Mouse (Mus musculus) left cerebral cortex, postnatal 4 days (tissue): ENCODE results near the gene Astl. TPM values are rescaled to one million over a fixed set of nuclear protein-coding genes. Genes with fewer than 3 reads are reported as not detected.

Source experiments
- DNase-seq: peaks from one replicate; pipeline ENCODE4 v3.0.0-alpha.2; 2022
- intact Hi-C: fragments of 180-260 bp; cut with DNase I; formaldehyde crosslinking; loops from one replicate; pipeline ENCODE4 v1.15.1; 2025
- total RNA-seq, 2 experiments: library from RNA; stranded (reverse); gene quantifications; 2 replicates each; pipeline ENCODE4 v1.2.3; 2021

Astl gene
- total RNA-seq, 2 experiments from 2014 or later = not detected

GRCm38 (mm10) chr2:127323667-127324066 lies 14.8 kb upstream of the Astl start:
- intact Hi-C loops = no loop called here
- DNase-seq = no peak

GRCm38 (mm10) chr2:127324456-127324855 lies 14.0 kb upstream of the Astl start:
- intact Hi-C loops = no loop called here

GRCm38 (mm10) chr2:127328090-127328851 lies 10.2 kb upstream of the Astl start:
- DNase-seq = no peak
- intact Hi-C loops = no loop called here

More at GRCm38 (mm10) chr2:127324456-127324855, 14.0 kb upstream of the Astl start:
- DNase-seq = no peak

- intact Hi-C loops = no loop called here
- no peak for DNase-seq
Observed at GRCm38 (mm10) chr2:127332807-127333570, 5.5 kb upstream of the Astl start.

GRCm38 (mm10) chr2:127333945-127334603 lies 4.4 kb upstream of the Astl start:
- no peak for DNase-seq
- intact Hi-C loops = no loop called here

GRCm38 (mm10) chr2:127335078-127335541 lies 3.3 kb upstream of the Astl start:
- no peak for DNase-seq
- intact Hi-C loops = no loop called here

- peak; percentile 40 for DNase-seq
- intact Hi-C loops = no loop called here
Observed at GRCm38 (mm10) chr2:127335767-127336496, 2.5 kb upstream of the Astl start, which contains the start of gene Dusp2. Gene Dusp2, plus strand, starts transcription at chr2:127336159.

GRCm38 (mm10) chr2:127336497-127336832 lies 2.0 kb upstream of the Astl start:
- intact Hi-C loops = no loop called here
- no peak for DNase-seq

GRCm38 (mm10) chr2:127336885-127337284 lies 1.6 kb upstream of the Astl start:
- no peak for DNase-seq
- intact Hi-C loops = no loop called here

GRCm38 (mm10) chr2:127337531-127337930 lies 908 bp upstream of the Astl start:
- intact Hi-C loops = no loop called here
- peak; percentile 51 for DNase-seq

- no peak for DNase-seq
- intact Hi-C loops = no loop called here
Observed at GRCm38 (mm10) chr2:127338012-127338411, 427 bp upstream of the Astl start.

- intact Hi-C loops = no loop called here
- DNase-seq = no peak
Observed at GRCm38 (mm10) chr2:127338833-127339232, 394 bp downstream of the Astl start.

GRCm38 (mm10) chr2:127339262-127339661 lies 823 bp downstream of the Astl start:
- DNase-seq = no peak
- intact Hi-C loops = no loop called here

- intact Hi-C loops = no loop called here
- DNase-seq = peak; percentile 67
Observed at GRCm38 (mm10) chr2:127341159-127341558, 2.7 kb downstream of the Astl start.

- no peak for DNase-seq
- intact Hi-C loops = no loop called here
Observed at GRCm38 (mm10) chr2:127346334-127346733, 7.9 kb downstream of the Astl start.

GRCm38 (mm10) chr2:127347147-127347985 lies 8.9 kb downstream of the Astl start:
- DNase-seq = no peak
- intact Hi-C loops = no loop called here

- DNase-seq = no peak
- intact Hi-C loops = no loop called here
Observed at GRCm38 (mm10) chr2:127353881-127354280, 15.4 kb downstream of the Astl start.

- peak; percentile 91 for DNase-seq
- intact Hi-C loops = loop anchor here (2.0 to 5.0 kb wide), 2 partner anchors 68 to 195 kb away; no protein-coding TSS in a partner anchor
Observed at GRCm38 (mm10) chr2:127362459-127363281, 24.2 kb downstream of the Astl start, which contains the start of gene Adra2b. Gene Adra2b, plus strand, starts transcription at chr2:127363208.

GRCm38 (mm10) chr2:127363282-127363652 lies 24.8 kb downstream of the Astl start:
- no peak for DNase-seq
- intact Hi-C loops = loop anchor here (2.0 to 5.0 kb wide), 2 partner anchors 68 to 194 kb away; no protein-coding TSS in a partner anchor
